Mouse (Mus musculus): ENCODE data around the gene Dynlt1b. TPM values are rescaled to one million over a fixed set of nuclear protein-coding genes. Genes with fewer than 3 reads are reported as not detected.
"Not testable (repeated sequence)": the region's sequence is repeated elsewhere in the genome, so short reads cannot be mapped to it uniquely, and the experiment has no call there.

Dynlt1b gene
- total RNA-seq (2012; rRNA removed) (162 and 184 TPM in 2 replicates), polyA plus RNA-seq (2012; ENCODE audit: insufficient read depth in 1 of 2, insufficient read length in 2 of 2, low read depth in 1 of 2, low replicate concordance in 2 of 2, missing spikeins in 1 of 2) (100 to 1,000 TPM in 1 of 2 experiments, not detected in 1; 263 TPM)

DNA sequence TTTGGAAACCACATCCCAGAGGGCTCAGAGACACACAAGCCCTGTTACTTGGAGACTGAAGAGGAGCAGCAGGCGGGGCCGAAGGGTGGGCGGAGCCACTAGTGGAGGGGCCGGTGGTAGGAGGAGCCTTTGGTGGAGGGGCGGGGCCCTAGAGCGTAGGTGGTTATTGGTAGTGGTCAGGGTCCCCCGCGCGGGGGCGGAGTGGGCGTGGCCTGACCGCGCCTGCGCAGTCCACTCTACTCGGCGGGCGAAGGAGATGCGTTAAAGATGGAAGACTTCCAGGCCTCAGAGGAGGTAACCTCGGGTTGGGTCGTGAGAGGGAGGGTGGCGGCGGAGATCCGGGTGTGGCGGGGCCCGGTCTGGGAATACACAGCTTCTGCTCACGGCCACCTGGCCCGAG lies at the start of gene Dynlt1b:
TSS of gene Dynlt1b (plus strand) at position 168 of the 400 bp plus-strand sequence.
- H3K79me2 ChIP-seq (ENCODE audit: control insufficient read depth, insufficient read depth, low read length, poor library complexity); H3K9me3 ChIP-seq (replicated peaks; ENCODE audit: insufficient read depth, low read length); H3K27me3 ChIP-seq (ENCODE audit: control insufficient read depth in 1 of 2, insufficient read depth in 2 of 2, low read length in 2 of 2); H3K36me3 ChIP-seq (ENCODE audit: control insufficient read depth in 1 of 2, insufficient read depth in 2 of 2, low read length in 2 of 2); H3K4me1 ChIP-seq (ENCODE audit: control insufficient read depth in 1 of 2, insufficient read depth in 2 of 2, low read length in 2 of 2): not testable (repeated sequence)
- H3K27ac ChIP-seq (ENCODE audit: control insufficient read depth, low read depth, low read length): peak within 1 kb of the TSS; percentile 52; the same call in 1 of the 2 replicates
- peak within 1 kb of the TSS; percentile 69 for H3K9ac ChIP-seq (ENCODE audit: control insufficient read depth, low read depth, low read length, poor library complexity, severe bottlenecking)
- TF ChIP-seq NRF1 (IDR thresholded peaks at IDR 0.05; ENCODE audit: insufficient read depth, low read depth, low read length, poor library complexity, severe bottlenecking) (peak; percentile 74), ZMIZ1 (IDR thresholded peaks at IDR 0.05; ENCODE audit: low read depth, low read length) (peak; percentile 83; the same call in 1 of the 2 replicates), POLR2AphosphoS2 (IDR thresholded peaks at IDR 0.05; ENCODE audit: low read length) (peak; percentile 71), NELFE (IDR thresholded peaks at IDR 0.05; ENCODE audit: low read depth, low read length) (peak; percentile 72), SIN3A (IDR thresholded peaks at IDR 0.05; ENCODE audit: low read length) (peak; percentile 29), MAZ (IDR thresholded peaks at IDR 0.05; ENCODE audit: low read depth, low read length) (peak; percentile 27; the same call in 1 of the 2 replicates), POLR2A (IDR thresholded peaks at IDR 0.05; ENCODE audit: control insufficient read depth in 1 of 2, insufficient read depth in 1 of 2, low read depth in 1 of 2, low read length in 2 of 2, poor library complexity in 1 of 2) (peak; percentile 51 to 70; a peak in 3 of 4 replicates), TCF12 (IDR thresholded peaks at IDR 0.05; ENCODE audit: low read depth, low read length) (peak; percentile 54; the same call in 1 of the 2 replicates)
- H3K4me3 ChIP-seq (ENCODE audit: control insufficient read depth in 1 of 2, insufficient read depth in 1 of 2, low read depth in 2 of 2, low read length in 2 of 2): peak within 1 kb of the TSS; percentile 66 to 77
- peak; percentile 99 for DNase-seq (ENCODE audit: low read depth, low spot score)

- not testable (repeated sequence) for H3K36me3 ChIP-seq (ENCODE audit: control insufficient read depth in 1 of 2, insufficient read depth in 2 of 2, low read length in 2 of 2); H3K27ac ChIP-seq (ENCODE audit: control insufficient read depth, low read depth, low read length); H3K9ac ChIP-seq (ENCODE audit: control insufficient read depth, low read depth, low read length, poor library complexity, severe bottlenecking); H3K9me3 ChIP-seq (replicated peaks; ENCODE audit: insufficient read depth, low read length); H3K79me2 ChIP-seq (ENCODE audit: control insufficient read depth, insufficient read depth, low read length, poor library complexity); H3K4me1 ChIP-seq (ENCODE audit: control insufficient read depth in 1 of 2, insufficient read depth in 2 of 2, low read length in 2 of 2); H3K4me3 ChIP-seq (ENCODE audit: control insufficient read depth in 1 of 2, insufficient read depth in 1 of 2, low read depth in 2 of 2, low read length in 2 of 2); H3K27me3 ChIP-seq (ENCODE audit: control insufficient read depth in 1 of 2, insufficient read depth in 2 of 2, low read length in 2 of 2); DNase-seq (ENCODE audit: low read depth, low spot score)
Observed at GRCm38 (mm10) chr17:6380182-6380841, 49.6 kb upstream of the Dynlt1b start.

DNA sequence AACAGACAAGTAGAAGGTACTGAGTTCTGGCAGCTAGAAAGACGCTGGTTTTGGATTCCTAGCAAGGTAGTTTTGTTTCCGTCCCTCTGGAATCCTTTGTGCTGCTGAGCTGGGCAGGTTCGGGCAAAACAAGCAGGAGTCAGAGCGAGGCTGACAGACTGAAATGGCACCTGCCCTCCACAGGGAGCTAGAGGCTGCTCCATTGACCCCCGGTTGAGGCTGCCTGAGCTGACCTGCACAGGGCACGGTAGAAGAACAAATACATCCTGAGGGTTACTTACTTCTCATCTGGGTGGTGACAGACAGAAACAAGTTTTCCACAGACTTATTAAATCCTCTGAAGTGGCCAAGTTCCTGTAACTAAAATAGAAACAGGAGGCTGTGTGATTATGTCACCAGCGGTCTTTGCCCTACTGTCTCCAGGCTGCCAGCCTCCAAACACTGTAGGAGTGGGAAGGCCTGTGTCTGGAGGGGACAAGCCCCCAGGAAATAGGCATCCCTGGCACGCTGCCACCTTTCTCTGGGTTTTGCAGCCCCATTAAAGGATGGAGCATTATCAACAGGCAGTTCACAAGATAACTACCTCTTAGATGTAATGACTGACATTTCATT lies 48.7 kb upstream of the Dynlt1b start:
- not testable (repeated sequence) for H3K27me3 ChIP-seq (ENCODE audit: control insufficient read depth in 1 of 2, insufficient read depth in 2 of 2, low read length in 2 of 2); H3K4me3 ChIP-seq (ENCODE audit: control insufficient read depth in 1 of 2, insufficient read depth in 1 of 2, low read depth in 2 of 2, low read length in 2 of 2); H3K79me2 ChIP-seq (ENCODE audit: control insufficient read depth, insufficient read depth, low read length, poor library complexity); H3K36me3 ChIP-seq (ENCODE audit: control insufficient read depth in 1 of 2, insufficient read depth in 2 of 2, low read length in 2 of 2); H3K9ac ChIP-seq (ENCODE audit: control insufficient read depth, low read depth, low read length, poor library complexity, severe bottlenecking); DNase-seq (ENCODE audit: low read depth, low spot score); H3K27ac ChIP-seq (ENCODE audit: control insufficient read depth, low read depth, low read length); H3K4me1 ChIP-seq (ENCODE audit: control insufficient read depth in 1 of 2, insufficient read depth in 2 of 2, low read length in 2 of 2); H3K9me3 ChIP-seq (replicated peaks; ENCODE audit: insufficient read depth, low read length)

DNA sequence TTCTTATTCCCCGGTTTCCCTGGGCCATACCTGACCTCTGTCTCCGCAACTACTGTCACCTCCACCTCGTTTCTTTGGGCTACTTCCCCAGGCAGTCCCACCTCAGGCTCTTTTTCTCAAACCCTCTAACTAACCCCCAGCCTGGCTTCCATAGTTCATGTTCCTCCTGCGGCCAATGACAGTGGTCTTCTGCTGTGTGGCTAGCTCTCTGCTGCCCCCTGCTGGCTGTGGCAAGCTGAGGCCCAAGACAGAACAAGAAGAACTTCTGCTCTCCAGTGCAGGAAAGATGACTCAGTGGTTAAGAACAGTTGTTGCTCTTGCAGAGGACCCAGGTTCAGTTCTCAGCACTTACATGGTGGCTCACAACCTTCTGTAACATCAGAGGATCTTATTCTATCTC lies 43.0 kb upstream of the Dynlt1b start:
- not testable (repeated sequence) for H3K9me3 ChIP-seq (replicated peaks; ENCODE audit: insufficient read depth, low read length); H3K4me1 ChIP-seq (ENCODE audit: control insufficient read depth in 1 of 2, insufficient read depth in 2 of 2, low read length in 2 of 2); H3K4me3 ChIP-seq (ENCODE audit: control insufficient read depth in 1 of 2, insufficient read depth in 1 of 2, low read depth in 2 of 2, low read length in 2 of 2)

DNA sequence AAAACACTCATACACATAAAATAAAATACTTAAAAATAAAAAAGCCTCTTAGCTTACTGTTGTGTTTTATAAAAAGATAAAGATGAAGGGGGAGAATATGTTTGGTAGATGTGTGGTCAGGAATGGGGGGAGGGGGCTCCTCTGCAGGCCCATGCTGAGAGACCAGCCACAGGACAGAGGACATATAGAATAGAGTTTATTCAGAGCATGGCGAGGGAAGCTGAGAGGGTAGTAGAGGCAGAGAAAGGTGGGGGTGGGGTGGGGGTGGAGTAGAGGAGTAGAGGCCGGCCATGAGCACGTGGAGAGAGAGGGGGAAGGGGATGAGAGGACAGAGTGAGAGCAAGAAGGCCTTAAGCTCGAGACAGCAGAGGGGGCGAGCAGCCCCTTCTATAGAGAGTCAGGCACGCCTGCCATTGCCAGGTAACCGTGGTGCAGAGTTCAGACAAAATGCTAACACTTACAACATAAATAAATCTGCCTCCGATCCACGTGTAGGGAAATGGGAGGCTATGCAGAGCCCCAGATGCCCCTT lies 42.5 kb upstream of the Dynlt1b start:
- not testable (repeated sequence) for DNase-seq (ENCODE audit: low read depth, low spot score); H3K36me3 ChIP-seq (ENCODE audit: control insufficient read depth in 1 of 2, insufficient read depth in 2 of 2, low read length in 2 of 2); H3K9me3 ChIP-seq (replicated peaks; ENCODE audit: insufficient read depth, low read length); H3K27ac ChIP-seq (ENCODE audit: control insufficient read depth, low read depth, low read length); H3K79me2 ChIP-seq (ENCODE audit: control insufficient read depth, insufficient read depth, low read length, poor library complexity); H3K4me3 ChIP-seq (ENCODE audit: control insufficient read depth in 1 of 2, insufficient read depth in 1 of 2, low read depth in 2 of 2, low read length in 2 of 2); H3K27me3 ChIP-seq (ENCODE audit: control insufficient read depth in 1 of 2, insufficient read depth in 2 of 2, low read length in 2 of 2); H3K9ac ChIP-seq (ENCODE audit: control insufficient read depth, low read depth, low read length, poor library complexity, severe bottlenecking); H3K4me1 ChIP-seq (ENCODE audit: control insufficient read depth in 1 of 2, insufficient read depth in 2 of 2, low read length in 2 of 2)

More for the DNA sequence above, 43.0 kb upstream of the Dynlt1b start:
- H3K27ac ChIP-seq (ENCODE audit: control insufficient read depth, low read depth, low read length); H3K36me3 ChIP-seq (ENCODE audit: control insufficient read depth in 1 of 2, insufficient read depth in 2 of 2, low read length in 2 of 2); DNase-seq (ENCODE audit: low read depth, low spot score); H3K27me3 ChIP-seq (ENCODE audit: control insufficient read depth in 1 of 2, insufficient read depth in 2 of 2, low read length in 2 of 2); H3K79me2 ChIP-seq (ENCODE audit: control insufficient read depth, insufficient read depth, low read length, poor library complexity); H3K9ac ChIP-seq (ENCODE audit: control insufficient read depth, low read depth, low read length, poor library complexity, severe bottlenecking): not testable (repeated sequence)

Measured in MEL (cell line).